Mouse (Mus musculus) hindbrain, embryonic 15.5 days (tissue): ENCODE results near the gene Tbp. TPM values are rescaled to one million over a fixed set of nuclear protein-coding genes. Genes with fewer than 3 reads are reported as not detected.
"Not testable (repeated sequence)": the region's sequence is repeated elsewhere in the genome, so short reads cannot be mapped to it uniquely, and the experiment has no call there.

ENCODE experiments used
- ATAC-seq: fragments of 200-750 bp; cut with Nextera tagmentation; 2 replicates; pipeline ENCODE4 v1.8.0; 2017; ENCODE audit warnings: low read depth, moderate number of reproducible peaks, moderate TSS enrichment; ENCODE audit not compliant: low FRiP score
- H3K27ac ChIP-seq: fragments of 300-500 bp; sonication (generic); replicated peaks from 2 replicates; pipeline ENCODE4 v1.5.1; 2015; ENCODE audit warnings: mild to moderate bottlenecking, inconsistent platforms
- H3K27me3 ChIP-seq: fragments of 300-500 bp; sonication (generic); 2 replicates; pipeline ENCODE4 v1.6.1; 2015; ENCODE audit warnings: control low read depth, inconsistent platforms
- H3K36me3 ChIP-seq: fragments of 300-500 bp; sonication (generic); 2 replicates; pipeline ENCODE4 v1.6.1; 2015; ENCODE audit warnings: control low read depth, inconsistent platforms
- H3K4me1 ChIP-seq: fragments of 300-500 bp; sonication (generic); replicated peaks from 2 replicates; pipeline ENCODE4 v1.6.1; 2015; ENCODE audit warnings: control low read depth, inconsistent platforms
- H3K4me2 ChIP-seq: fragments of 300-500 bp; sonication (generic); 2 replicates; pipeline ENCODE4 v1.6.1; 2015; ENCODE audit warnings: moderate library complexity, mild to moderate bottlenecking, inconsistent platforms
- H3K4me3 ChIP-seq: fragments of 300-500 bp; sonication (generic); 2 replicates; pipeline ENCODE4 v1.5.1; 2015; ENCODE audit warnings: mild to moderate bottlenecking, inconsistent platforms
- H3K9ac ChIP-seq: fragments of 300-500 bp; sonication (generic); 2 replicates; pipeline ENCODE4 v1.6.1; 2015; ENCODE audit warnings: inconsistent platforms
- H3K9me3 ChIP-seq: fragments of 300-500 bp; sonication (generic); 2 replicates; pipeline ENCODE4 v1.6.1; 2016; ENCODE audit warnings: control low read depth, inconsistent platforms
- WGBS: fragments of 180-500 bp; shearing (Covaris S2); methylation state at CpG from one replicate; pipeline ENCODE4 v1.1.7; 2015; 5-methylcytosine and 5-hydroxymethylcytosine counted together
- polyA plus RNA-seq: library from polyadenylated mRNA; unstranded; fragments of >200 nt; fragmentation: Nextera tagmentation; extraction: Ambion mirVana; gene quantifications from 2 replicates; pipeline ENCODE4 v1.2.1, GENCODE M21; 2015

The Tbp gene
- polyA plus RNA-seq, 1 experiment from 2014 or later: 59.6 TPM

DNA sequence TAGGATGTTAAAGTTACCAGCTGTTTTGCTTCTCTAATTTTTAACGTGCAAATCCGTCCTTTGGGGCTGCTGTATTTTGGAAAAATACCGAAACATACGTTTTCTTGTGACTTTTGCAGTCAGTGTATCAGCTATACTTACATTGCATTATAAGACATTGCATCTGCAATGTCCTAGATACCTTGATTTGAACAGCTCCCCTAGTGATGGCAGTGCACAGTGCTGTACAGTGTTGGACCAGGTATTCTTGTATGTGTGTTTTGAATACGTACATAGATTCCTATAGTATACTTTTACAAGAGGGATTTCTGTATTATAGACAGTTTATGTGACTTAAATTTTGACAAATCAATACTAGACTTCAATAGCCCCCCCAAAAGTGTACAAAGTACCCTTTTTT lies 18.5 kb downstream of the Tbp start:
- no peaks in the 10 kb centered on the region for H3K27me3 ChIP-seq
- no peaks in the 10 kb centered on the region for H3K9me3 ChIP-seq
- no peak overlapping the region for H3K9ac ChIP-seq
- H3K4me2 ChIP-seq: no peak overlapping the region
- no peaks in the 10 kb centered on the region for H3K4me1 ChIP-seq
- 93% methylated on average over 5 of the region's 5 CpGs for WGBS
- H3K27ac ChIP-seq: no peak overlapping the region
- no peak; the same call in 1 of the 2 replicates for ATAC-seq
- peaks cover 89% of the 10 kb centered on the region for H3K36me3 ChIP-seq
- H3K4me3 ChIP-seq: no peak overlapping the region

DNA sequence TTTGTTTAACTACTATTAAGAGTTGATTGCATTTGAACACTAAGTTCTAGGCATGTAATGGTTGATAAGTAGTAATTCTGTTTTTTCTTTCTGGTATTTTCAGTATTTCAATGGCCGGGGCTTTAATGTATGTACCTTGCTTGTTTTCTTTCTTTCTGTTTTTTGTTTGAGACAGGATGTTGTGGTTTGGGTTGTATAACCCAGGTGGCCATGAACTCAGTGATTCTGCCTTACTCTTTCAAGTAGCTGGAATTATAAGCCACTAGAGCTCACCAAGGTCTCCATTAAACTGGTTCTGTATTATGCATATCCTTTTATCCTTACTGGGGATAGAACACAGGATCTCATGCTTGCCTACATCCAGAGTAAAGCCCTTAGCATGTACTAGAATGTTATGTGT lies 19.1 kb downstream of the Tbp start:
- Histone ChIP-seq H3K9ac (no peak overlapping the region), H3K36me3 (peaks cover 86% of the 10 kb centered on the region), H3K27ac (no peak overlapping the region), H3K4me3 (no peak overlapping the region), H3K27me3 (no peaks in the 10 kb centered on the region), H3K9me3 (no peaks in the 10 kb centered on the region), H3K4me2 (no peak overlapping the region), H3K4me1 (no peaks in the 10 kb centered on the region)
- ATAC-seq: no peak
- WGBS: 96% methylated on average over 1 of the region's 1 CpGs

DNA sequence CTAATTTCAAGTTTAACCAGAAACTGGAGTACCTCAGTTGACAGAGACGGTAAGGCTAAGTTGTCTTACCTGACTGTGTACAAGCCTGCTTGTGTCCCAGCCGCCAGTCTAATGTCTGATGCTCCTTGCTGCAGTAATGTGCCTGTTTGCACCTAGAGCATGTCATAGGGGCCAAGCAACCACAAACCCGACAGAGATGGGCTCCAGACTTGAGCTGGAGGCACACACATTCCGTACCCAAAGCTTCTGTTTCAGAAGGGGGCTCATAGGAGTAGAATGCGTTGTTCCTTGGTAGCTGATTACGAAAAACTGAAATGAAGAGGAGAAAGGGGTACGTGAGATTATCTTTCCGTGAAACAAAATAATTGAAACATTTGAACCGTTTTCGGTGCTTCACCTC lies 26.6 kb downstream of the Tbp start:
- H3K4me2 ChIP-seq: peak overlapping the region; percentile 78
- H3K36me3 ChIP-seq: peaks cover 30% of the 10 kb centered on the region
- ATAC-seq: no peak
- peak overlapping the region; percentile 86 for H3K4me3 ChIP-seq
- peak overlapping the region; percentile 88 for H3K27ac ChIP-seq
- H3K9ac ChIP-seq: peak overlapping the region; percentile 88
- peaks cover 23% of the 10 kb centered on the region for H3K4me1 ChIP-seq
- WGBS: 15% methylated on average over 10 of the region's 10 CpGs
- H3K9me3 ChIP-seq: no peaks in the 10 kb centered on the region
- no peaks in the 10 kb centered on the region for H3K27me3 ChIP-seq

DNA sequence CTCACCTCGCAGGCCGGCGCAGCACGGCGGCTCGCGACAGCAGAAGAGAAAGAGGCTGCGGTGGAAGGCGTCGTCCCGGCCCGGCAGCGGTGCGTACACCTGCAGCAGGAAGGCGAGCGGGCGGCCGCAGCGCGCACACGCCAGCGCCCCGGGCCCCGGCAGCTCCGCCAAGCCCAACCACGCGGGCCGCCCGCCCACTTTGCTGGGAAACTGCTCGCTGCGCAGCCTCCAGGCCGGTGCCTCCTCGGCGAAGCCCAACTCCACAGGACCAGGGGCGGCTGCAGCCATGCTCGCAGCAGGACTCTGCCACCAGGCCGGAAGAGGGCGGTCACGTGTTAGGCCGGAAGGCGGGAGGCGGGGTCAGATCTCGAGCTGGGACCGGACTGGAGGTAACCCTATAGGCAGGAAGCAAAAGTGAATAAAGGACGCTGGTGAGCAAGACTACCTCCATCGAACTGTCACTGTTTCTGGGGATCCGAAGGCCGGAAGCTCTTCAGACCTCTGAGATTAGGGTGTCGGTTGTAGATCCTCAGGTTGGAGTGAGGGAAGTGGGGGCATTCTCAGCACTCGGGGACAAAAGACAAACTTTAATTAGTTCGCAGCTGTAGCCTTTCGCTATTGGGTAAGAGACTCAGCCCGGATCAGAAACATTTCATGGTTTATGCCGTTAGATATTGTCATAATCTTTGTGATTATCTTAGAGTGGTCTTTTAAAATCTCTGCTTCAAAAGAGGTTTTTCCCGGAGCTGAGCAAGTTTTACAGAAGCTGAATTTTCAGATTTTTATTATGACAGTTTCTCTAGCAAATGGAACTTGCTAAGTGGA lies 27.5 kb downstream of the Tbp start, which contains the start of gene Pdcd2:
Gene Pdcd2 (minus strand): TSS at position 316 of the 825 bp plus-strand sequence.
- WGBS: 1% methylated on average over 54 of the region's 55 CpGs

DNA sequence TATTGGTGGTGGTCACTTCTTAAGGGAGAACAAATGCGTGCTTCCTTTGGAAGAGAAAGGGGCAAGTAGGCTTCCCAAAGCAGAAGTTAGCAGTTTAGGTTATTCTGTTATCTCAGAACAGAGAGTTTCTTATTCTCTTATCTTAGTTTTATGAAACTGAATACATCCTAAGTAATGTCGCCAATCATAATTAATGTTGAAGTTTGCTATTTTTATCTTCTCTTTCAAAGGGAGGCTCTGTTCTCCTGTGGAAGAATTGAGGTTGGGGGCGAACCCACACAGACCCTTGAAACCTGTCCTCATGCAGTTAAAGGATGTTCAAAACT lies 28.1 kb downstream of the Tbp start:
- H3K9me3 ChIP-seq: no peaks in the 10 kb centered on the region
- no peaks in the 10 kb centered on the region for H3K27me3 ChIP-seq
- 62% methylated on average over 3 of the region's 3 CpGs for WGBS
- peak overlapping the region; percentile 88; the same call in 1 of the 2 replicates for H3K9ac ChIP-seq
- H3K4me3 ChIP-seq: peak overlapping the region; percentile 86
- H3K27ac ChIP-seq: peak overlapping the region; percentile 88; the same call in 1 of the 2 replicates
- peaks cover 23% of the 10 kb centered on the region for H3K4me1 ChIP-seq
- peaks cover 19% of the 10 kb centered on the region for H3K36me3 ChIP-seq
- peak overlapping the region; percentile 78 for H3K4me2 ChIP-seq
- ATAC-seq: no peak

More for the DNA sequence above, 27.5 kb downstream of the Tbp start, which contains the start of gene Pdcd2:
- no peaks in the 10 kb centered on the region for H3K27me3 ChIP-seq
- H3K4me1 ChIP-seq: peaks cover 23% of the 10 kb centered on the region
- H3K4me3 ChIP-seq: peak within 1 kb of the TSS; percentile 86
- peak within 1 kb of the TSS; percentile 78 for H3K4me2 ChIP-seq
- H3K27ac ChIP-seq: peak within 1 kb of the TSS; percentile 88
- peak; percentile 98 for ATAC-seq
- peak within 1 kb of the TSS; percentile 88 for H3K9ac ChIP-seq
- H3K36me3 ChIP-seq: peaks cover 22% of the 10 kb centered on the region
- no peaks in the 10 kb centered on the region for H3K9me3 ChIP-seq

DNA sequence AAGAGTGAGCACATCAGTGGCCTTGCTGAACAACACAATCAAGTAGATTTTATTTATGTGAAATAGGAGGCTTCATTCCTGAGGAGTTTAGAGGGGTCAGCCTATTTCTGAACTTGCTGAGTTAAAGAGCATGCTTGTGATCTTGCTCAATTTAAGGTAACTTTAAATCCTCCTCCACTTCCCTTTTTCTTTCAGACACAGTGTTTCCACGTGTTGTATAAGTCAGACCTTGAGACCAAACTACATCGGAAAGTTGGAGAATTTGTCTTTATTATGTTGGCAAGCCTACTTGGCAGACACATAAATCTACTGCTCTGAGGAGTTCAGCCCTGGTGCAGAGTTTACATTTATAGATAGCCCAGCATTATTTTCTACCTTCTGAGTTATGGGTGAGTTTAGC lies 29.2 kb downstream of the Tbp start:
- no peak for ATAC-seq
- H3K9ac ChIP-seq: no peak overlapping the region
- H3K4me2 ChIP-seq: no peak overlapping the region
- peaks cover 12% of the 10 kb centered on the region for H3K36me3 ChIP-seq
- H3K27me3 ChIP-seq: no peaks in the 10 kb centered on the region
- H3K4me1 ChIP-seq: peaks cover 23% of the 10 kb centered on the region
- no peak overlapping the region for H3K27ac ChIP-seq
- no peaks in the 10 kb centered on the region for H3K9me3 ChIP-seq
- WGBS: 88% methylated on average over 2 of the region's 2 CpGs
- no peak overlapping the region for H3K4me3 ChIP-seq

DNA sequence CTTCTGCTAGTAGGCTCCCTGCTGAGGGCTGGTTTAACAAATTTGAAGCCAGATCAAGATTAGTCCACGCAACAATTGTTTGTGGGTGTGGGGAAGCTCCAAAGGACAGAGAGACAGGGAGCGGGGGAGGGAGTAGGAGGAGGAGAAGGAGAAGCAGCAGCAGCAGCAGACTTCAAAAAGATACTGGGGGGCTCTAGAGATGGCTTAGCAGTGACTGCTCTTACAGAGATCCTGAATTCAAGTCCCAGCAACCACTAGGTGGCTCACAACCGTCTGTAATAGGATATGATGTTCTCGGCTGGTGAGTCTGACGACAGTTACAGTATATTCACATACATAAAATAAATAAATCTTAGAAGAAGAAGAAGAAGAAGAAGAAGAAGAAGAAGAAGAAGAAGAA lies 30.5 kb downstream of the Tbp start:
- Histone ChIP-seq H3K4me1 (peaks cover 22% of the 10 kb centered on the region), H3K4me2 (no peak overlapping the region), H3K27me3 (peaks cover 5% of the 10 kb centered on the region; the same call in 1 of the 2 replicates), H3K36me3 (no peaks in the 10 kb centered on the region), H3K27ac (no peak overlapping the region), H3K4me3 (no peak overlapping the region), H3K9me3 (no peaks in the 10 kb centered on the region), H3K9ac (no peak overlapping the region)
- whole genome bisulfite sequencing: 6% methylated on average over 5 of the region's 5 CpGs
- ATAC-seq: no peak

DNA sequence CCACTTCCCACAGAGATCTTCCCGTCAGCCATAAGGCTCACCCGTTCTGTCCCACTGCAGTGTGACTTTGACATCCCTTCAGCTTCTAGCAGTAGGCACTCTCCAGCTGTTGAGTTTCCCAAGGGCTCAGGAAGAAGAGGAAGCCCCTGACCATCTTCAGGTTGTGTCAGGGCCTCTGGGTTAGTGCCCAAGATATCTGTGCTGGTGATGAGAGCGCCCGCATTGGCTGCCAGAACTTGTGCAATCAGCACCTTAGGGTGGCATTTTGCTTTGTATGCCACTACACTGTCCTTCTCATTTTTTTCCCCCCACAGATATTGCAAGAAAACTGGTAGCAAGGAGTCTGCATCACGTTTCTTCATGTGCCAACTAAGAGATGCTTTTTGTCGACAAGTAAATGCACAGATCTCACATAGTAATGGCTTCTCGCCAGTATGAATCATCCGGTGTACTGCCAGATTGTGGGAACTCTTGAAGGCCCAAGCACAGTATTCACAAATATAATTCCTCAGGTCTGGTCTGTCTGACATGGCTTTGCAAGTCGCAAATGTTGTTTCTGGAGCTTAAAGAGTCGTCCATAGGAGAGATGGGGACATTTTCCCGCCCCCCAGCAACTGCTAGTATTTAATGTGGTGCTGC lies 35.6 kb downstream of the Tbp start:
- Histone ChIP-seq H3K27ac (no peak overlapping the region), H3K9ac (no peak overlapping the region), H3K4me2 (no peak overlapping the region), H3K27me3 (peaks cover 13% of the 10 kb centered on the region; the same call in 1 of the 2 replicates), H3K4me1 (peaks cover 11% of the 10 kb centered on the region; the same call in 1 of the 2 replicates), H3K36me3 (no peaks in the 10 kb centered on the region), H3K4me3 (no peak overlapping the region), H3K9me3 (no peaks in the 10 kb centered on the region)
- ATAC-seq: no peak
- 70% methylated on average over 9 of the region's 11 CpGs for WGBS

DNA sequence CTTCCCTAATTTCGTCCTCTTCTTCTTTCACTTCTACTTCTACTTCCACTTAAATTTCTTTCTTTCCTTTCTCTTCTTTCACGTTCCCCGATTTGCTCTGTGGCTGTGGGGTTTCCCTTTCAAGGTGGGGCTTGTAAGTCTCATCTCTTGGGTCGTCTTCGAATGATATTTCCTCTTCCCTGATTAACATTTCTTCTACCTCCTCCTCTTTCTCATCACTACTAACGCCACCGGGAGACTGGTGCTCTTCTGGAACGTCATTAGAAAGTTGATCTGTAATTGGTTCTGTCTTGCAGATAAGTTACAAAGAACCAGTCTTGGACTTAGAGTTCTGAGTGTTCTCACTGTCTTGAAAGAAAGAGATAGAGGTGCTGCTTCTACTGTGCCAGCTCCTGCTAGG lies 36.3 kb downstream of the Tbp start:
- Histone ChIP-seq H3K4me2 (peak overlapping the region; percentile 99), H3K4me1 (peaks cover 11% of the 10 kb centered on the region; the same call in 1 of the 2 replicates), H3K36me3 (no peaks in the 10 kb centered on the region), H3K27ac (no peak overlapping the region), H3K27me3 (peaks cover 13% of the 10 kb centered on the region; the same call in 1 of the 2 replicates), H3K9ac (0 out of 2 replicates have a peak overlapping the region, but pooled peaks have one; percentile 44), H3K9me3 (no peaks in the 10 kb centered on the region), H3K4me3 (peak overlapping the region; percentile 53)
- WGBS: 17% methylated on average over 8 of the region's 8 CpGs
- no peak for ATAC-seq

DNA sequence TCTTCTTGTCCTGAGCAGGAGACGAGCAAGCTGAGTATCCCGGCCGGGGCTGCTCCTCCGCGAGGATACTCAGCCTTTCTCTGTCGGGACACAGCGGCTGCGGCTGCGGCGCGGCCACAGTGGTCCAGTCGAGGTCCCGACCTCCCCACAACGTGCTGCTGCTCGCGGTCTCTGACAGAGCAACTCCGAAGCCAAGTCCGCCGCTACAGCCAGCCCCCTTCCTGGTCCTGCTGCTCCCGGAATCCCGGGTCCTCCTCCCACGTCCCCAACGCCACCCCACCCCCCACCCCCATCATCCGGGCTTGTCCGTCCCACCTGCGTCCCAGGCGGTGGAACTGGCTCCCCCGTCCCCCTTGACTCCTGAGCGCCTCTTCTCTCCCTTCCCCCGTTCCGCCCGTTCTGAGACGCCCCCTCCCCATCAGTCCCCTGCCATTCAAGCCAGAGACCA lies 36.8 kb downstream of the Tbp start:
- Histone ChIP-seq H3K4me1 (peaks cover 11% of the 10 kb centered on the region; the same call in 1 of the 2 replicates), H3K9ac (peak overlapping the region; percentile 44), H3K4me2 (peak overlapping the region; percentile 99), H3K36me3 (no peaks in the 10 kb centered on the region), H3K4me3 (peak overlapping the region; percentile 53), H3K9me3 (no peaks in the 10 kb centered on the region), H3K27me3 (peaks cover 13% of the 10 kb centered on the region; the same call in 1 of the 2 replicates), H3K27ac (no peak overlapping the region)
- peak; percentile 45; the same call in 1 of the 2 replicates for ATAC-seq
- under 1% methylated on average over 33 of the region's 33 CpGs for WGBS

DNA sequence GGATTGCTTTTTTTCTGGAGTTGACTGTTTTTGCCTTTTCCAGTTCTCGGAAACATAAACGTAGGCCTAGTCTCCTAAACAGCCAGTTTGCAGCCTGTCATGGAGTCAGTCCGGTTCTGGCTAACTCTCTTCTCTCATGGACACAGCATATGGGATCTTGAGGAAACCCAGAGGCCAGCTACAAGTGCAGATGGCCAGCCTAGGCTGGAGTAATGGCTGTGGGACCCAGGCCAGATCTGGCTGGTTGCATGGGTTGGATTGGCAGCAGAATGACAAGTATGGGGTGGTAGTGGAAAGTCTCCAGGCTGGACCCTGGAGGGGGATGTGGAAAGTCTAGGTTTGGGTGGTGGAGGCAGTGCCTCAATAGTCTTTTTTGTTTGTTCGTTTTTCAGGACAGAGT lies 40.6 kb downstream of the Tbp start:
- Histone ChIP-seq H3K36me3 (peaks cover 4% of the 10 kb centered on the region; the same call in 1 of the 2 replicates), H3K4me2 (no peak overlapping the region), H3K9ac (no peak overlapping the region), H3K27me3 (peaks cover 6% of the 10 kb centered on the region; the same call in 1 of the 2 replicates), H3K9me3 (no peaks in the 10 kb centered on the region), H3K27ac (no peak overlapping the region), H3K4me3 (no peak overlapping the region), H3K4me1 (peaks cover 11% of the 10 kb centered on the region; the same call in 1 of the 2 replicates)
- ATAC-seq: no peak
- 75% methylated on average over 4 of the region's 4 CpGs for WGBS

DNA sequence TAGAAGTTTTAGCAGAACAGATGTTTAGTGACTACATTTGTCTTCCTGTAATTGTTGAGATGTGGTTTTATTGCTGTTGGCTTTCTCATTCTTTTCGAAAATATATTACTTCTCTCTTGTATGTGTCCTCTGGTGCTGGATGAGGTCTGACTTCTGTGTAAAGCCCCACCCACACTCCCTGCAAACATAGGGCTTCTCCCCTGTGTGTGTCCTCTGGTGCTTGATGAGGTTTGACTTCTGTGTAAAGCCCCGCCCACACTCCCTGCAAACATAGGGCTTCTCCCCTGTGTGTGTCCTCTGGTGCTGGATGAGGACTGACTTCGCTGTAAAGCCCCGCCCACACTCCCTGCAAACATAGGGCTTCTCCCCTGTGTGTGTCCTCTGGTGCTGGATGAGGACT lies 44.2 kb downstream of the Tbp start:
- not testable (repeated sequence) for H3K9ac ChIP-seq, H3K4me1 ChIP-seq, H3K27me3 ChIP-seq, H3K27ac ChIP-seq, H3K4me2 ChIP-seq, ATAC-seq, H3K9me3 ChIP-seq, H3K4me3 ChIP-seq, H3K36me3 ChIP-seq
- 58% methylated on average over 4 of the region's 4 CpGs for WGBS
